Mouse (Mus musculus): ENCODE measurements around the gene Emc8. TPM values are rescaled to one million over a fixed set of nuclear protein-coding genes. Genes with fewer than 3 reads are reported as not detected.
A peak's percentile ranks its signal among the peaks of the same experiment; 100 is the strongest.

Gene Emc8
- polyA plus RNA-seq, 1 experiment from 2014 or later, result 369 TPM

DNA sequence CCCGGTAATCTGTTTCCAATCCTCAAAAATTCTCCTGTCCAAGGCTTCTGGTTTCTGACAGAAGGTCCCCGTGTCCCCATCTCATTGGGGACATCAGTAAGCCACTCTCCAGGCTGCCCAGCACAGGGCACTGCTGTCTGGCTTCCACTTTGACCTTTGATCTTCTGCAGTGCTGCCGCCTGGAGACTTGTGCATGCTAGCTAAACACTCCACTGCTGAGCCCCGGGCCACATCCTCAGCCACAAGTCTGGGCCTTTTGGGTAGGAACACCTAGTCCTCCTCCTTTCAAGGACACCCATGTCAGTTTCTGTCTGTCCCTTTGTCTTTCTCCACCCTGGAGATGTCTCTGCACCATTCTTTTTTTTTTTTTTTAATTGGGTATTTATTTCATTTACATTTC lies 24.6 kb upstream of the Emc8 start:
- peaks cover 4% of the 10 kb centered on the region; the same call in 1 of the 2 replicates for H3K4me1 ChIP-seq (ENCODE audit: control insufficient read depth, insufficient read depth, low read length)
- no peaks in the 10 kb centered on the region for H3K36me3 ChIP-seq (ENCODE audit: control insufficient read depth, insufficient read depth, low read length)
- H3K9me3 ChIP-seq (ENCODE audit: control insufficient read depth, low read length), result no peaks in the 10 kb centered on the region
- ATAC-seq (ENCODE audit: insufficient number of reproducible peaks, low FRiP score, low TSS enrichment, low read depth) (no peak), DNase-seq (ENCODE audit: low spot score) (no peak)
- no peak overlapping the region for H3K9ac ChIP-seq (ENCODE audit: low read length)
- H3K27ac ChIP-seq (replicated peaks; ENCODE audit: low read depth, low read length), result no peak overlapping the region
- no peak overlapping the region for H3K4me3 ChIP-seq (ENCODE audit: low read depth, low read length)
- H3K27me3 ChIP-seq (ENCODE audit: control insufficient read depth, insufficient read depth, low read length), result no peaks in the 10 kb centered on the region
- no peak overlapping the region for H3K4me2 ChIP-seq (ENCODE audit: low read depth, severe bottlenecking)
- 42% methylated on average over 4 of the region's 4 CpGs for WGBS

DNA sequence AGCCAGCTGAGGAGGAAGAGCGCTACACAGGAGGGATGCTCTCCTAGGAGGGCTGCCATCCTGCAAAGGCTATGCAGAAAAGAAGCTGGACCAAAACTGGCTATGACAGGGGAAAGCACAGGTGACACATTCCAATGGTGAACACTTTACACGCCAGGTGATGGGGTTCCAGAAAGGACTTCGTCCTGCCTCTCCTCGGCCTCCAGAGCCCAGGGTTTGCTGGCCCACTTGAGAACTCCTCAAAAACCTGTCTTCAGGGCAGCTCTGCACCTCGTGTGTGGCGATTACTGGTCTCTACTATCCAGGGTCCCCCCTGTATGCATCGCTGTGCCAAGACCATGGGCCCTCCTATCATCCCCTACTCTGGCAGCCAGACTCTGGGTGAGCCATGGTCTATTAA lies 20.1 kb upstream of the Emc8 start:
- Histone ChIP-seq H3K9me3 (ENCODE audit: control insufficient read depth, low read length) (no peaks in the 10 kb centered on the region), H3K4me1 (ENCODE audit: control insufficient read depth, insufficient read depth, low read length) (no peaks in the 10 kb centered on the region), H3K4me2 (ENCODE audit: low read depth, severe bottlenecking) (no peak overlapping the region), H3K27ac (replicated peaks; ENCODE audit: low read depth, low read length) (no peak overlapping the region), H3K9ac (ENCODE audit: low read length) (no peak overlapping the region), H3K4me3 (ENCODE audit: low read depth, low read length) (no peak overlapping the region), H3K36me3 (ENCODE audit: control insufficient read depth, insufficient read depth, low read length) (no peaks in the 10 kb centered on the region), H3K27me3 (ENCODE audit: control insufficient read depth, insufficient read depth, low read length) (no peaks in the 10 kb centered on the region)
- no peak for ATAC-seq (ENCODE audit: insufficient number of reproducible peaks, low FRiP score, low TSS enrichment, low read depth)
- WGBS, result 81% methylated on average over 7 of the region's 7 CpGs
- no peak for DNase-seq (ENCODE audit: low spot score)

DNA sequence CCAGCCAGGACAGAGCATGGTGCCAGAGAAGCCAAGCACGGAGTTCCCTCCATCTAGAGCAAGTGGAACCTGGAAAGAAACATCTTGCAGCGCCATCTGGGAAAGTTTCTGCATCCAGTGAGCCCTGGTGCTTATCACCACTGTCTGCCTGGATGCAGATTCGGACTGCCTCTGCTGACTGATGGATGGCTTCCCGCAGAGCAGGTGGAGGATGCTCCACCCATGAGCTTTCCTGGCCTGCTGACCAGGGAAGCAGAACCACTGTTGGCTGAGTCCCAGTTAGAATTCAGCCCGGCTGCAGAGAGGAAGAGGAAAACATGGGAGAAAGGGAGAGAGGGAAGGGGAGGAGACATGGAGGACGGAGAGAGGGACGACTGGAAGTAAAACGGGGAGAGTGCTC lies 19.4 kb upstream of the Emc8 start:
- 71% methylated on average over 8 of the region's 8 CpGs for WGBS
- Histone ChIP-seq H3K9me3 (ENCODE audit: control insufficient read depth, low read length) (no peaks in the 10 kb centered on the region), H3K4me3 (ENCODE audit: low read depth, low read length) (no peak overlapping the region), H3K27ac (replicated peaks; ENCODE audit: low read depth, low read length) (no peak overlapping the region), H3K4me2 (ENCODE audit: low read depth, severe bottlenecking) (no peak overlapping the region), H3K9ac (ENCODE audit: low read length) (no peak overlapping the region), H3K27me3 (ENCODE audit: control insufficient read depth, insufficient read depth, low read length) (no peaks in the 10 kb centered on the region), H3K4me1 (ENCODE audit: control insufficient read depth, insufficient read depth, low read length) (no peaks in the 10 kb centered on the region), H3K36me3 (ENCODE audit: control insufficient read depth, insufficient read depth, low read length) (no peaks in the 10 kb centered on the region)
- no peak for DNase-seq (ENCODE audit: low spot score)
- no peak for ATAC-seq (ENCODE audit: insufficient number of reproducible peaks, low FRiP score, low TSS enrichment, low read depth)

DNA sequence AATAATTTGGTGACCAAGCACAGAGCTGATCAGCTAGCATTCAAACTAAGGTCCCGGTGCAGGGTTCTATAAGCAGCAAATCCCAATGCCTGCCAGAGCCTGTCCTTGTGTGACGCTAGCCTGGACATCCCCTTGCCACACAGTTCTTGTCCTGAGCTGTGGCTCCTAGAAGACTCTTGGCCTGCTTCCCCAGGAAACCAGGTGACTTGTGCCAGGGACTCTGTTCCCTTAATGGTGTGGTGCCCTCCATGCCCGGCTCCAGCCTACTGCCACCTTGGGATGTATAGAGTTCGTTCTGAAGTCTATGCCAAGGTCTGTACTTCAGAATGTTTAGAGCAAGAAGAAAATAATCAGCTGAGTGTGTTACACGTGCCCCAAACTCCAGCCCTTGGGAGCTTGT lies 18.2 kb upstream of the Emc8 start:
- H3K36me3 ChIP-seq (ENCODE audit: control insufficient read depth, insufficient read depth, low read length), result no peaks in the 10 kb centered on the region
- no peak overlapping the region for H3K27ac ChIP-seq (replicated peaks; ENCODE audit: low read depth, low read length)
- no peaks in the 10 kb centered on the region for H3K9me3 ChIP-seq (ENCODE audit: control insufficient read depth, low read length)
- 82% methylated on average over 5 of the region's 5 CpGs for WGBS
- DNase-seq (ENCODE audit: low spot score), result no peak
- H3K27me3 ChIP-seq (ENCODE audit: control insufficient read depth, insufficient read depth, low read length), result no peaks in the 10 kb centered on the region
- H3K9ac ChIP-seq (ENCODE audit: low read length), result no peak overlapping the region
- H3K4me1 ChIP-seq (ENCODE audit: control insufficient read depth, insufficient read depth, low read length), result no peaks in the 10 kb centered on the region
- H3K4me2 ChIP-seq (ENCODE audit: low read depth, severe bottlenecking), result no peak overlapping the region
- no peak overlapping the region for H3K4me3 ChIP-seq (ENCODE audit: low read depth, low read length)
- ATAC-seq (ENCODE audit: insufficient number of reproducible peaks, low FRiP score, low TSS enrichment, low read depth), result no peak

DNA sequence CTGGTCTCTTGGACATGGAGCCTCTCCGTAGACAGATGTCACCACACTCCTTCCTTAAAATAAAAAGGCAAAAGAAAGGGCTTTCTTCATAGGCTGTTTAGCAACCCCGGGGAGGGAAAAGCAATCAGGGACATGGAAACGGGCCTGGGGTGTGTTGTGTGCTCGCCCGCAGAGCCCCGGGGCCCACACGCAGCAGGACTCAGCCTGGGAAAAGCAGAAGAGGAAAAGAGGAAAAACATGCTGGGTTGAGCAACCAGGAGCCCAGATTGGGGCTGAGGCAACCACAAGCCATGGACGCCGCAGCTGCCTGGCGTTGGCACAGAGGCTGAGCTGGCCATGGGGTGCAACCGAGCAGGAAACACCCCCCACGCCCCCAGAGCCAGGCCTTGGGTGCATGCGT lies 17.7 kb upstream of the Emc8 start:
- Histone ChIP-seq H3K9ac (ENCODE audit: low read length) (no peak overlapping the region), H3K36me3 (ENCODE audit: control insufficient read depth, insufficient read depth, low read length) (no peaks in the 10 kb centered on the region), H3K9me3 (ENCODE audit: control insufficient read depth, low read length) (no peaks in the 10 kb centered on the region), H3K4me2 (ENCODE audit: low read depth, severe bottlenecking) (no peak overlapping the region), H3K27ac (replicated peaks; ENCODE audit: low read depth, low read length) (no peak overlapping the region), H3K4me3 (ENCODE audit: low read depth, low read length) (no peak overlapping the region), H3K27me3 (ENCODE audit: control insufficient read depth, insufficient read depth, low read length) (no peaks in the 10 kb centered on the region), H3K4me1 (ENCODE audit: control insufficient read depth, insufficient read depth, low read length) (no peaks in the 10 kb centered on the region)
- ATAC-seq (ENCODE audit: insufficient number of reproducible peaks, low FRiP score, low TSS enrichment, low read depth), result no peak
- 79% methylated on average over 13 of the region's 13 CpGs for WGBS
- DNase-seq (ENCODE audit: low spot score), result no peak

DNA sequence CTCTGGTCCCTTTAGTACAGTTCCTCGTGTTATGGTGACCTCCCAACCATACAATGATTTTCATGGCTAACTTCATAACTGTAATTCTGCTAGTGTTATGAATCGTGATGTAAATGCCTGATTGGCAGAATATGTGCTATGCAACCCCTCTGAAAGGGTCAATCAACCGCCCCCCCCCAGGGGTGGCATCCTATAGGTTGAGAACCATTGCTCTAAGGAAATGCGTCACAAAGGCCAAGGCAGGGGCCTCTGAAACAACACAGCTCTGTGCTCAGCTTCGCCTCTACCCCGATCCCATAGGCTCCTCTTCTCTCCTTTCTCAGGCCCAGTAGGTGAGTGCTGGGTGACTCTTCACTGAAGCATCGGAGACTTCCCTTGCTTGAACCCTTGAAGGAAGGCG lies 17.2 kb upstream of the Emc8 start:
- H3K9me3 ChIP-seq (ENCODE audit: control insufficient read depth, low read length), result no peaks in the 10 kb centered on the region
- 84% methylated on average over 8 of the region's 8 CpGs for WGBS
- no peak overlapping the region for H3K4me2 ChIP-seq (ENCODE audit: low read depth, severe bottlenecking)
- H3K27me3 ChIP-seq (ENCODE audit: control insufficient read depth, insufficient read depth, low read length), result no peaks in the 10 kb centered on the region
- no peaks in the 10 kb centered on the region for H3K4me1 ChIP-seq (ENCODE audit: control insufficient read depth, insufficient read depth, low read length)
- ATAC-seq (ENCODE audit: insufficient number of reproducible peaks, low FRiP score, low TSS enrichment, low read depth) (no peak), DNase-seq (ENCODE audit: low spot score) (no peak)
- H3K36me3 ChIP-seq (ENCODE audit: control insufficient read depth, insufficient read depth, low read length), result no peaks in the 10 kb centered on the region
- H3K27ac ChIP-seq (replicated peaks; ENCODE audit: low read depth, low read length), result no peak overlapping the region
- no peak overlapping the region for H3K4me3 ChIP-seq (ENCODE audit: low read depth, low read length)
- no peak overlapping the region for H3K9ac ChIP-seq (ENCODE audit: low read length)

DNA sequence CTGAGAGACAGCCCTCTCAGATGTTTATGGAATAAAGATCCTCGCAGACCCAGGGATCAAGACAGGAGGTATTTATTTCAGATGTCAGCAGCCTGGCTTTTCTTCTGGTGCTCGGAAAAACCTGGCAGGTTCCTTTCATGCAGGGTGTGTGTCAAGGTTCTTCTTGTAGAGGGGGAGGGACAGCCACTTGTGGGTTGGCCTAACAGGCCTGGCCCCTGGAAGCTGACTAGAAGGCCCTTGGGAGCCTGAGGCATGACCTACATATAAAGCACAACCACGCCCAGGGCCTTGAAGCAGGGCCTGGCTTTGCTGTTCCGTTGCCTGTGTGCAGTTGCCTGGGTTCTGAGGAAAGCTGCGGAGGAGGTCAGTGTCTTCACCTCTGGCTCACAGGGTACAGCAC lies 16.7 kb upstream of the Emc8 start:
- Histone ChIP-seq H3K27ac (replicated peaks; ENCODE audit: low read depth, low read length) (no peak overlapping the region), H3K4me2 (ENCODE audit: low read depth, severe bottlenecking) (no peak overlapping the region), H3K9ac (ENCODE audit: low read length) (no peak overlapping the region), H3K36me3 (ENCODE audit: control insufficient read depth, insufficient read depth, low read length) (no peaks in the 10 kb centered on the region), H3K4me3 (ENCODE audit: low read depth, low read length) (no peak overlapping the region), H3K4me1 (ENCODE audit: control insufficient read depth, insufficient read depth, low read length) (no peaks in the 10 kb centered on the region), H3K27me3 (ENCODE audit: control insufficient read depth, insufficient read depth, low read length) (no peaks in the 10 kb centered on the region), H3K9me3 (ENCODE audit: control insufficient read depth, low read length) (no peaks in the 10 kb centered on the region)
- DNase-seq (ENCODE audit: low spot score) (no peak), ATAC-seq (ENCODE audit: insufficient number of reproducible peaks, low FRiP score, low TSS enrichment, low read depth) (no peak)
- 65% methylated on average over 5 of the region's 5 CpGs for WGBS

DNA sequence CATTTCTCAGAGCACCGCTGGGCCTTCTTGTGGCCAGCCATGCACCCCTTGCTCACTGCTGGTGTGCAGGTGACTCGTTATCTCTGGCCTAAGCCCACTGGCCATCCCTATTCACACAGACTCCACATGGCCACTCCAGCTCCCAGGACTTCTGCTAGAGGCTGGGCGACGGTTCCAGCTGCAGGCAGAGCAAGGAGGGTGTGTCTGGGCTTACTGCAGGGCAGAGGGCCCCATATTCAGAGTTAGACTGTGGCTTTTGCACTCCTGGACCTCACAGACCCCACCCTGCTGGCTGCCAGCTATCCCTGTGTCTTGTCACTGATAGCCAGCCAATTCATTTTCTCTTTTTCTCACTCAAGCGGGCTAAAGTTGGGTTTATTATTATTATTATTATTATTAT lies 15.7 kb upstream of the Emc8 start:
- Histone ChIP-seq H3K36me3 (ENCODE audit: control insufficient read depth, insufficient read depth, low read length) (no peaks in the 10 kb centered on the region), H3K27me3 (ENCODE audit: control insufficient read depth, insufficient read depth, low read length) (no peaks in the 10 kb centered on the region)
- 57% methylated on average over 5 of the region's 5 CpGs for WGBS

DNA sequence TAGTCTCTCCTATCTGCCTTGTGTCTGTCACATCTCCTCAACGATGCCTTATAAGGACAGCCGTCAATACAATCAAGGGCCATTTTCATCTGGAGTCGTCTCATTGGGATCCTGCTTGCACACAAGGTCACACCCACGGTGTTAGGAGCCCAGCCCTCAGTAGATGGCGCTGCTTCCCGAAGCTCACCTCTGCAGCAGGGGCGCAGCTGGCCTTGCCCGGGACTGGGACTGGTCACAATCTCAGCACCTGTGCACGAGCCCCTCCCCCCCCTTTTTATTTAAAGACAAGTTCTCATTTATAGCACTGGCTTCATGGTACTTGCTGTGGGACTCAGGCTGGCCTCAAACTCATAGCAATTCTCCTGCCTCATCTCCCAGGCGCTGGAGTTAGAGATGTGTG lies 15.2 kb upstream of the Emc8 start:
- 17% methylated on average over 10 of the region's 10 CpGs for WGBS
- Histone ChIP-seq H3K4me1 (ENCODE audit: control insufficient read depth, insufficient read depth, low read length) (no peaks in the 10 kb centered on the region), H3K36me3 (ENCODE audit: control insufficient read depth, insufficient read depth, low read length) (no peaks in the 10 kb centered on the region), H3K9me3 (ENCODE audit: control insufficient read depth, low read length) (no peaks in the 10 kb centered on the region), H3K4me3 (ENCODE audit: low read depth, low read length) (no peak overlapping the region), H3K27me3 (ENCODE audit: control insufficient read depth, insufficient read depth, low read length) (no peaks in the 10 kb centered on the region), H3K27ac (replicated peaks; ENCODE audit: low read depth, low read length) (no peak overlapping the region), H3K4me2 (ENCODE audit: low read depth, severe bottlenecking) (no peak overlapping the region), H3K9ac (ENCODE audit: low read length) (no peak overlapping the region)
- DNase-seq (ENCODE audit: low spot score), result peak; percentile 85
- ATAC-seq (ENCODE audit: insufficient number of reproducible peaks, low FRiP score, low TSS enrichment, low read depth), result no peak

More for the DNA sequence above, 15.7 kb upstream of the Emc8 start:
- ATAC-seq (ENCODE audit: insufficient number of reproducible peaks, low FRiP score, low TSS enrichment, low read depth), result no peak
- Histone ChIP-seq H3K27ac (replicated peaks; ENCODE audit: low read depth, low read length) (no peak overlapping the region), H3K4me1 (ENCODE audit: control insufficient read depth, insufficient read depth, low read length) (no peaks in the 10 kb centered on the region), H3K4me3 (ENCODE audit: low read depth, low read length) (no peak overlapping the region), H3K4me2 (ENCODE audit: low read depth, severe bottlenecking) (no peak overlapping the region), H3K9ac (ENCODE audit: low read length) (no peak overlapping the region), H3K9me3 (ENCODE audit: control insufficient read depth, low read length) (no peaks in the 10 kb centered on the region)
- no peak for DNase-seq (ENCODE audit: low spot score)
